Mouse (Mus musculus): ENCODE data around the gene Olfr1260. TPM values are rescaled to one million over a fixed set of nuclear protein-coding genes. Genes with fewer than 3 reads are reported as not detected.

Gene Olfr1260
- total RNA-seq (2018; cell fraction: chromatin; rRNA removed): not detected
- total RNA-seq (2018; cell fraction: cytosol; rRNA removed): not detected
- not detected for total RNA-seq (2018; cell fraction: nucleus; rRNA removed)
- polyA plus RNA-seq (2018): not detected in 3 replicates

DNA sequence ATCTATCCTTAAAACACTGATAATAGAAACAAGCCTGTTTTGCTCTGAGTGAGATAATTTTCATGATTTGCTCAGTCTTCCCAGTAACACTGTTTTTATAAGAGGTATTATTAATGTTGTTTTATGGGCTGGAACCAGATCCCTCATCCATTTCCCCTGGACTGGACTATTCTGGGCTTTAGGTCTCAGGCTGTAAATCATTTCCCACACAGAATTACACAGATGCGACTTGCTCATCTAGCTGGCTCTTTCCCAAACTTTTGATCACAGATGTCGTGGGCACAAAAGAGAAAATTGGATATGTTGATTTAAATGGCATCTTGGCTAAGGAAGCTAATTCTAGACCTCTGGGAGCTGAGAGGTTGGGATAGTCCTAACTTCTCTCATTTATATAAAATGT, at the start of gene Olfr1260:
Olfr1260 (plus strand) TSS at position 157 of the 400 bp plus-strand sequence.
- no peaks in the 10 kb centered on the region for H3K36me3 ChIP-seq (ENCODE audit: inconsistent target)
- WGBS (ENCODE audit: missing documents): 87% methylated on average over 2 of the region's 2 CpGs
- H3K4me3 ChIP-seq (ENCODE audit: inconsistent target): no peak within 1 kb of the TSS
- H3K79me2 ChIP-seq (ENCODE audit: inconsistent target): no peaks in the 10 kb centered on the region
- H3K27ac ChIP-seq: no peak within 1 kb of the TSS

DNA sequence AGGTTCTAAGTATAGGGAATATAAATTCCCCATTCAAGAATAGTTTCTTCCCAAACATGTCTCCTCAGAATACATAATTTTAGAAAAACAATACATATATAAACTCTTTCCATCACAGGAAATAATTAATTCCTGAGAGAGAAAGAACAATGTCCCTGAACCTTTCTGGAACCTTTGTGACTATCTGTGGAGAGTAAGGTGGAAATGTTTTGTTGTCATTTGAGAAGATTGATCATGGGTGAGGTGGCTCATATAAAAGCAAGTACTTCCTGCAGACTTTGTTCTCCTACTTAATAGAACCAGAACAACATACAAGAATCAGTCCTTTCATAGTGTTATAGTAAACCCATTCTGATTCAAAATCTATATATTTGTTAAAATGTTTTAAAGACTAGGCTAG, 47.1 kb upstream of the Olfr1260 start, which contains the start of gene Olfr1258:
Olfr1258 (plus strand) TSS at position 301 of the 400 bp plus-strand sequence.
- H3K36me3 ChIP-seq (ENCODE audit: inconsistent target): no peaks in the 10 kb centered on the region
- no peak within 1 kb of the TSS for H3K27ac ChIP-seq
- H3K79me2 ChIP-seq (ENCODE audit: inconsistent target): no peaks in the 10 kb centered on the region
- H3K4me3 ChIP-seq (ENCODE audit: inconsistent target): no peak within 1 kb of the TSS

DNA sequence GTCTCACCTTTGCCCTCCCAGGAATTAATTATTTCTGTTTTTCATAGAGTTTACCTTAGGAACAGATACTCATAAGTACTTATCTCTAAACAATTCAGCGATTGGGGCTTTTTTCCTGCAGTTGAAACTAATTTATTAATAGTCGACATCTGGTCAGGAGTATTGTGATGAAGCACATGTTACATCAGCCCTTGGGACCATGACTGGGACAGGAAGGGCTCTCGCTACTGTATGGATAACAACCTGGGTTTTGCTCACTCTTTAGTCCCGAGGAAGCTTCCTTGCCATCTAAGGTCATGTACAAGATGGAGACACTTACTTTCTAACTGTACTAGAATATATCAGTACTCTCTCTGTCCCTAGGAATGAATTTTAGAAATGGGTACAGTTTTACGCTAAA, 25.6 kb upstream of the Olfr1260 start, which contains the start of gene Olfr1259:
Olfr1259 (minus strand) TSS at position 101 of the 400 bp plus-strand sequence.
- 81% methylated on average over 5 of the region's 5 CpGs for WGBS (ENCODE audit: missing documents)
- H3K36me3 ChIP-seq (ENCODE audit: inconsistent target): no peaks in the 10 kb centered on the region
- H3K27ac ChIP-seq: no peak within 1 kb of the TSS
- H3K4me3 ChIP-seq (ENCODE audit: inconsistent target): no peak within 1 kb of the TSS
- H3K79me2 ChIP-seq (ENCODE audit: inconsistent target): no peaks in the 10 kb centered on the region

DNA sequence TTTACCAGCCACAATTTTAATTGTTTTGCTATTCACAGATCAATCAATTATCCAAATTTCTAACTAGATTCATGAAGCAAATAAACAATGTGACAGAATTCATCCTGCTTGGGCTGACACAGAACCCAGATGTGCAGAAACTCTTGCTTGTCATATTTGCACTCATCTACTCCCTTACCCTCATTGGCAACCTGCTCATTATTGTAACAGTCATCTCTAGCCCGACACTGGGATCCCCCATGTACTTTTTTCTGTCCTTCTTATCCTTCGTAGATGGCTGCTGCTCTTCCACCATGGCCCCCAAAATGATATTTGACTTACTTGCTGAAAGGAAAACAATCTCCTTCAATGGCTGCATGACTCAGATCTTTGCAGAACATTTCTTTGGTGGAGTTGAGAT, 3.6 kb downstream of the Olfr1260 start:
- H3K36me3 ChIP-seq (ENCODE audit: inconsistent target): no peaks in the 10 kb centered on the region
- WGBS (ENCODE audit: missing documents): 95% methylated on average over 2 of the region's 2 CpGs
- no peaks in the 10 kb centered on the region for H3K79me2 ChIP-seq (ENCODE audit: inconsistent target)
- H3K27ac ChIP-seq: no peak overlapping the region
- no peak overlapping the region for H3K4me3 ChIP-seq (ENCODE audit: inconsistent target)

DNA sequence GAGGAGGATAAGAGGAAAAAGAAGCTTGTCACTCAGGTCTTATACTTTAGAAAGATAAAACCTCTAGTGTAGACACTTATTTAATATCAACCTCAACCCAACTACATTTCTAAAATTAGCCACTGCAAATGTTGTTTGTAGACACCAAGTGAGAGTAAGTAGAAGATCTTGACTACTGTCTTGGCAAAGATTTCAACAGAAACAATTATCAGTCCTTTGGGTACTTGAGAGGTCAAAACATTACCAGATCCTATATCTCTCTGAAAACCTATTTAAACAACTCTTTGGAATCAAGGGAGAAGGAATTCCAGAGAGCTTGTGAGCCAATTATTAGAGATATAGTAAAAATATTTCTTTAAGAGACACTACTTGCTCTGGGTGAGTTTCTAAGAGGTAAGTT, 16.8 kb downstream of the Olfr1260 start, which contains the start of gene Olfr1261:
Olfr1261 (plus strand) TSS at position 301 of the 400 bp plus-strand sequence.
- Histone ChIP-seq H3K4me3 (ENCODE audit: inconsistent target) (no peak within 1 kb of the TSS), H3K79me2 (ENCODE audit: inconsistent target) (no peaks in the 10 kb centered on the region), H3K36me3 (ENCODE audit: inconsistent target) (no peaks in the 10 kb centered on the region), H3K27ac (no peak within 1 kb of the TSS)

DNA sequence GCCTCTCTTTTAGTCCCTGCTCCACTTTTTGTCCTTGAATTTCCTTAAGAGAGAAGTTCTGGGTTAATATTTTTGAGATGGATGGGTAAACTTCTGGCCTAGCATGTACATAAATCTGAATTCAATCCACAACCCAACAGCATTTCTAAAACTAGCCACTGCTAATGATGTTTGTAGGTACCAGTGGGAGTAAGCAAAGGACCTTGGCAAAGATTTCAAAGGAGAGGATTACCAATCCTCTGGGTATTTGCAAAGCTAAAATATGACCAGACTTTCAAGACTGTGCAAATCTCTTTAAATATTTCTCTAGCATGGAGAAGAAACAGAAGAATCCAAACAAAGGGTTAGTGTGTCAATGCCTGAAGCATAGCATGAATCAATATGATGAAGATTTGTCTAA, 25.7 kb downstream of the Olfr1260 start, which contains the start of gene Olfr1262:
Olfr1262 (plus strand) TSS at position 301 of the 400 bp plus-strand sequence.
- Histone ChIP-seq H3K27ac (no peak within 1 kb of the TSS), H3K36me3 (ENCODE audit: inconsistent target) (no peaks in the 10 kb centered on the region), H3K4me3 (ENCODE audit: inconsistent target) (no peak within 1 kb of the TSS), H3K79me2 (ENCODE audit: inconsistent target) (no peaks in the 10 kb centered on the region)

DNA sequence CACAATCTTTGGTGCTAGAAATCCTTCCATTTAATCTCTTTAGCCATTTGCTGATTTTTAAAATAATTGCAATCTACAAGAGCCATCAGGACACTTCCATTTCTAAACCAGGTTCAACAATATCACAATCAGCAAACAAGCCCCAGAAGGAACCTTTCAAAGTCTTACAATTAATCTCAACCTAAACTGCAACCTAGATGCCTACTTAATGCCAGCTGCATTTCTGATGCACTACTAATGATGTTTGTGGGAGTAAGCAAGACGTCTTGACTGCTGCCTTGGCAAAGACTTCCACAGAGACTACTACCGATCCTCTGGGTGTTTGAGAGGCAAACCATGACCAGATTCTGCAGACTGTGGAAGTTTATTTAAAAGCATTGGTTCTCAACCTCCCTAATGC, 37.7 kb downstream of the Olfr1260 start, which contains the start of gene Olfr1263:
Olfr1263 (plus strand) TSS at position 301 of the 400 bp plus-strand sequence.
- no peak within 1 kb of the TSS for H3K4me3 ChIP-seq (ENCODE audit: inconsistent target)
- H3K27ac ChIP-seq: no peak within 1 kb of the TSS
- WGBS (ENCODE audit: missing documents): 84% methylated on average over 2 of the region's 2 CpGs
- H3K79me2 ChIP-seq (ENCODE audit: inconsistent target): no peaks in the 10 kb centered on the region
- no peaks in the 10 kb centered on the region for H3K36me3 ChIP-seq (ENCODE audit: inconsistent target)

DNA sequence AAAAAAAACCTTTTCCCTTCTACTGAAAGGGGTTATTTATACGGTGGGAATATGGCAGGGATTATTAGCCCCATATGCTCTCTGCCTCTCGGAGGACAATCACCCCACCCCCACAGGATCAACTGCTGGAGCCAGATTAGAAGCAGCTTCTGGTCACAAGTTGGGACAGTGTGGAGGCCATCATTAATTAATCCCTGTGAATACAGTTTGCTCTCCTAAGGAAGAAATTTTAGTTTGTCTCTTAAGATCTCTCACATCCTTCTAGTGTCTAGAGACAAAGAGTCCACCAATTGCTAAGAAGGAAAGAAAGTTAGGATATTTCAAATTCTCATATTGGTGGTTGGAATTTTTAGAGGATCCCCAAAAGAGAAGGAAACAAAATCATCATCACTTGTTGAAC, 51.3 kb downstream of the Olfr1260 start, which contains the start of gene Olfr1264:
Olfr1264 (minus strand) TSS at position 101 of the 400 bp plus-strand sequence.
- H3K36me3 ChIP-seq (ENCODE audit: inconsistent target): no peaks in the 10 kb centered on the region
- no peak within 1 kb of the TSS for H3K27ac ChIP-seq
- no peaks in the 10 kb centered on the region for H3K79me2 ChIP-seq (ENCODE audit: inconsistent target)
- H3K4me3 ChIP-seq (ENCODE audit: inconsistent target): no peak within 1 kb of the TSS
- WGBS (ENCODE audit: missing documents): 89% methylated on average over 2 of the region's 2 CpGs

Other genes with a start within 250 kb of the Olfr1260 start
- gene Olfr1252, start 249.3 kb upstream of the Olfr1260 start, polyA plus RNA-seq (2018): not detected in 3 replicates
- not detected in 3 replicates for gene Olfr1253, start 217.2 kb upstream of the Olfr1260 start, polyA plus RNA-seq (2018)
- gene Olfr1254, start 180.7 kb upstream of the Olfr1260 start, polyA plus RNA-seq (2018): not detected in 3 replicates
- not detected in 3 replicates for gene Olfr1255, start 162.3 kb upstream of the Olfr1260 start, polyA plus RNA-seq (2018)
- gene Olfr1256, start 132.8 kb upstream of the Olfr1260 start, polyA plus RNA-seq (2018): not detected in 3 replicates
- not detected in 3 replicates for gene Olfr48, start 126.1 kb upstream of the Olfr1260 start, polyA plus RNA-seq (2018)
- not detected in 3 replicates for gene Olfr1257, start 95.9 kb upstream of the Olfr1260 start, polyA plus RNA-seq (2018)
- not detected in 3 replicates for gene Olfr1258, start 47.0 kb upstream of the Olfr1260 start, polyA plus RNA-seq (2018)
- gene Olfr1259, start 25.7 kb upstream of the Olfr1260 start, polyA plus RNA-seq (2018): not detected in 3 replicates
- not detected in 3 replicates for gene Olfr1261, start 16.9 kb downstream of the Olfr1260 start, polyA plus RNA-seq (2018)
- not detected in 3 replicates for gene Olfr1262, start 25.8 kb downstream of the Olfr1260 start, polyA plus RNA-seq (2018)
- gene Olfr1263, start 37.8 kb downstream of the Olfr1260 start, polyA plus RNA-seq (2018): not detected in 3 replicates
- not detected in 3 replicates for gene Olfr1264, start 51.2 kb downstream of the Olfr1260 start, polyA plus RNA-seq (2018)
- not detected in 3 replicates for gene Olfr1265, start 61.0 kb downstream of the Olfr1260 start, polyA plus RNA-seq (2018)
- gene Olfr140, start 89.3 kb downstream of the Olfr1260 start, polyA plus RNA-seq (2018): not detected in 3 replicates
- not detected in 3 replicates for gene Olfr1269, start 147.1 kb downstream of the Olfr1260 start, polyA plus RNA-seq (2018)
- gene Olfr32, start 168.0 kb downstream of the Olfr1260 start, polyA plus RNA-seq (2018): not detected in 3 replicates
- not detected in 3 replicates for gene Olfr1270, start 178.8 kb downstream of the Olfr1260 start, polyA plus RNA-seq (2018)